Mouse (Mus musculus): ENCODE data around the gene Esp4.
"Not testable (repeated sequence)": the region's sequence is repeated elsewhere in the genome, so short reads cannot be mapped to it uniquely, and the experiment has no call there.

Esp4 gene

GRCm38 (mm10) chr17:40598294-40598693, at the start of gene Esp4:
Esp4 (plus strand) TSS chr17:40598594.
- no peak for DNase-seq

- DNase-seq, result no peak
These were observed 44.9 kb upstream of the Esp4 start for GRCm38 (mm10) chr17:40553470-40553869.

- no peak for DNase-seq
These were observed 37.2 kb upstream of the Esp4 start, which contains the start of gene Esp6 for GRCm38 (mm10) chr17:40561207-40561606. Esp6 (plus strand) TSS chr17:40561507.

- not testable (repeated sequence) for DNase-seq
These were observed 14.5 kb upstream of the Esp4 start for GRCm38 (mm10) chr17:40583906-40584305.

- no peak for DNase-seq
These were observed 7.1 kb upstream of the Esp4 start for GRCm38 (mm10) chr17:40591297-40591696.

- DNase-seq, result not testable (repeated sequence)
These were observed 33.4 kb downstream of the Esp4 start, which contains the start of gene Esp3 for GRCm38 (mm10) chr17:40631775-40632174. Esp3 (plus strand) TSS chr17:40632075.

Data from kidney, adult 8-10 months (tissue).